Mouse (Mus musculus): ENCODE results near the gene Ppp1r13b. TPM values are rescaled to one million over a fixed set of nuclear protein-coding genes. Genes with fewer than 3 reads are reported as not detected.

Gene Ppp1r13b
- polyA plus RNA-seq, 2 experiments: 2.8 to 2.9 TPM

DNA sequence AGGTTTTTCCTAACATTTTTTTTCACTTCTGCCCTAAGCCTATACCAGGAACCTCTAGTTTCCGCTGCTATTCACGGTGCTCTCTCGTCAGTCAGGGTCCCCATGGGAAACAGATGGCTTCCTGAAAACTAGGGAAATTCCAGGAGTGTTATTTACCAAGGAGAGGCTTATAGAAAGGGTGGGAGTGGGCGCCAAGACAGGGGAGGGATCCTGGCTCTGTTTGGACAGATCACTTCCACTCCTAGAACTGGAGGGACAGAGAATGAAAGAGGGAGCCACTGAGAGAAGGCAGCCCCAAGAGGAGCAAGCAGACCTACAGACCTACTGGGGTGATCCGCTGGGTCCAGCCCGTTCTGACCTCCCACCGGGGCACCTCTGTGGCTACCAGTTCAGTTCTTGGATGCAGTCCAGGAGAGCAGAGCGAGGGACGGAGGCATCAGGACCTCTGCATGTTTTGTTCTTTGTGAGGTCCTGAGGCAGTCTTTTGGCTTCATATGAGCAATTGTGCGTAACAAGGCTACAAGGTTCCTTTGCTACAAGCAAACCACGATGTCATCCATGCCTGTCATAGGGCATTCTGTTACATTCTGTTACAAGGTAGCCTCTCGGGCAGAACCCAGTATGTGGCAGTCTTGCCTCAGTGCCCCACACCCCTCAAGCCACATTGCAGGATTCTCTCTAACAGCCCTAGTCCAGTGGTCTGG, 8.8 kb upstream of the Ppp1r13b start:
- Histone ChIP-seq H3K27ac (no peak overlapping the region), H3K9me3 (ENCODE audit: control insufficient read depth, low read length) (no peaks in the 10 kb centered on the region), H3K9ac (replicated peaks) (no peak overlapping the region), H3K4me3 (ENCODE audit: insufficient read depth in 1 of 2, low read depth in 2 of 2, low read length in 2 of 2) (no peak overlapping the region), H3K36me3 (replicated peaks; ENCODE audit: control insufficient read depth, insufficient read depth, low read depth) (no peaks in the 10 kb centered on the region), H3K27me3 (ENCODE audit: control insufficient read depth, insufficient read depth, low read length) (no peaks in the 10 kb centered on the region), H3K4me1 (replicated peaks; ENCODE audit: control insufficient read depth in 2 of 2, insufficient read depth in 2 of 2, low read length in 1 of 2) (no peaks in the 10 kb centered on the region), H3K4me2 (ENCODE audit: low read depth) (no peak overlapping the region)
- TF ChIP-seq CTCF (IDR thresholded peaks at IDR 0.05; ENCODE audit: low read depth) (no peak), EP300 (IDR thresholded peaks at IDR 0.05; ENCODE audit: low read depth) (no peak)
- DNase-seq (ENCODE audit: low read depth in 3 of 3, low spot score in 3 of 3) (no peak), ATAC-seq (ENCODE audit: insufficient read depth) (no peak)
- 44% methylated on average over 12 of the region's 12 CpGs for WGBS (ENCODE audit: insufficient replicate concordance)

DNA sequence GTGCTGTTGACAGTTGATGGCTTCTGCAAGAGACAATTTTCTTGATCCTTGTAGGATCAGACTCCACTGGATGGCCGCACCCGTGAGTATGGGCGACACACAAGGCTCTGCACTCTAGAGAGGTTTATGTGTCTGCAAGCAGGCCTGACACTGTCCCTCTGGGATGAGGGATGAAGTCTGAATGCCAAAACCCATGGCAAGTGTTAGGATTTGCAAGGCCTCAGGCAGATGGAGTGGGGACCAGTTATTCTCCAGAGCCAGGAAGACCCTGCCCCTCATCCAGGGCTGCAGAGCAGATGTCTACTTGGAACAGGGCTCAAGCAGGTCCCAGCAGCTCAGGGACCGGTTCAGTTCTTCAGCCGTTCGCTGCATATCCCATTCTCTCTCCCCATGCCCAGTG, 7.9 kb upstream of the Ppp1r13b start:
- Histone ChIP-seq H3K27me3 (ENCODE audit: control insufficient read depth, insufficient read depth, low read length) (no peaks in the 10 kb centered on the region), H3K4me1 (replicated peaks; ENCODE audit: control insufficient read depth in 2 of 2, insufficient read depth in 2 of 2, low read length in 1 of 2) (0 out of 4 replicates have a peak, but pooled peaks cover 0 to 3% of the 10 kb centered on the region in 2 experiments), H3K4me3 (ENCODE audit: insufficient read depth in 1 of 2, low read depth in 2 of 2, low read length in 2 of 2) (no peak overlapping the region), H3K9me3 (ENCODE audit: control insufficient read depth, low read length) (no peaks in the 10 kb centered on the region), H3K27ac (no peak overlapping the region), H3K4me2 (ENCODE audit: low read depth) (no peak overlapping the region), H3K36me3 (replicated peaks; ENCODE audit: control insufficient read depth, insufficient read depth, low read depth) (no peaks in the 10 kb centered on the region), H3K9ac (replicated peaks) (no peak overlapping the region)
- TF ChIP-seq CTCF (IDR thresholded peaks at IDR 0.05; ENCODE audit: low read depth): no peak
- no peak for TF ChIP-seq EP300 (IDR thresholded peaks at IDR 0.05; ENCODE audit: low read depth)
- DNase-seq (ENCODE audit: low read depth in 3 of 3, low spot score in 3 of 3): no peak
- WGBS (ENCODE audit: insufficient replicate concordance): 77% methylated on average over 6 of the region's 6 CpGs
- no peak for ATAC-seq (ENCODE audit: insufficient read depth)

DNA sequence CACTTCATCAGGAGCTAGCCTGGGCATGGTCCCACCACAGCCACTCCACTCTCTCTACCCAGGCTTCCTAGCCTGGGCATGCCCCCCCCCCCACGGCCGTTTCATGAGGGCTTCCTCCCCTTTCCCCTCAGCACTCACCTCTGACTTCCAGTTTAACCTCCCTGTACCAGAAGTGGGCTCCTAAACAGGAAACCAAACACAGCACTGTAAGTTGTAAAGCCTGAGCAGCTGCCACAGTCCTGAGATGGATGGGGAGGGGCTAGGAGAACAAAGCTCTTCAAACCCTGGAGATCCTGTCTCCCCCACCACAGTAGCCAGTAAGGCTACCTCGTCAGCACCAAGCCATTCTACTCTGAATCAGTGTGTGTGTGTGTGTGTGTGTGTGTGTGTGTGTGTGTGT, 6.1 kb upstream of the Ppp1r13b start:
- H3K4me3 ChIP-seq (ENCODE audit: insufficient read depth in 1 of 2, low read depth in 2 of 2, low read length in 2 of 2): no peak overlapping the region
- no peaks in the 10 kb centered on the region; the same call in 1 of the 2 replicates for H3K27me3 ChIP-seq (ENCODE audit: control insufficient read depth, insufficient read depth, low read length)
- TF ChIP-seq EP300 (IDR thresholded peaks at IDR 0.05; ENCODE audit: low read depth) (no peak), CTCF (IDR thresholded peaks at IDR 0.05; ENCODE audit: low read depth) (no peak)
- no peak overlapping the region for H3K27ac ChIP-seq
- DNase-seq (ENCODE audit: low read depth in 3 of 3, low spot score in 3 of 3) (no peak), ATAC-seq (ENCODE audit: insufficient read depth) (0 out of 2 replicates have a peak, but pooled peaks have one; percentile 19)
- peaks cover 0 to 5% of the 10 kb centered on the region in 2 experiments; a peak in 2 of 4 replicates for H3K4me1 ChIP-seq (replicated peaks; ENCODE audit: control insufficient read depth in 2 of 2, insufficient read depth in 2 of 2, low read length in 1 of 2)
- H3K9me3 ChIP-seq (ENCODE audit: control insufficient read depth, low read length): no peaks in the 10 kb centered on the region
- H3K4me2 ChIP-seq (ENCODE audit: low read depth): no peak overlapping the region
- 16% methylated on average over 3 of the region's 3 CpGs for WGBS (ENCODE audit: insufficient replicate concordance)
- H3K36me3 ChIP-seq (replicated peaks; ENCODE audit: control insufficient read depth, insufficient read depth, low read depth): no peaks in the 10 kb centered on the region
- no peak overlapping the region for H3K9ac ChIP-seq (replicated peaks)

DNA sequence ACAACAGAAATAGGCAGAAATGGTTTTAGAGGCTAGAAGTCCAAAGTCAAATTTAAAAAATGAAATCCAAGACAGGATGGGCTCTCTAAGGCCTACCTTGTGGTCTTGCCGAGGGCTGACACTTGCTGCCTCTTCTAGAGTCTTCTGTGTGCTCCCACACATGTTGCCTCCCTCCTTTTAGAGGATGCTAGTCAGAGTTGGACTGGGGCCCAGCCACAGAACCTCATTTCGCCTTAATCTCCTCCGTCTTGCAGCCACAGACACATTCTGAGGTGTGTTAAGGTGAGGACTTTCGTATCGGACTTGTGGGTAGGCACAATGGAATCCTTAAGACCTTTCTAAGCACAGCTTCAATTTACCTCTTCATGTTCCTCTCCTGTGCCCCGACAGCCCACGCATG, 4.9 kb upstream of the Ppp1r13b start:
- TF ChIP-seq EP300 (IDR thresholded peaks at IDR 0.05; ENCODE audit: low read depth) (no peak), CTCF (IDR thresholded peaks at IDR 0.05; ENCODE audit: low read depth) (no peak)
- H3K9me3 ChIP-seq (ENCODE audit: control insufficient read depth, low read length): no peaks in the 10 kb centered on the region
- H3K27me3 ChIP-seq (ENCODE audit: control insufficient read depth, insufficient read depth, low read length): no peaks in the 10 kb centered on the region; the same call in 1 of the 2 replicates
- ATAC-seq (ENCODE audit: insufficient read depth) (no peak), DNase-seq (ENCODE audit: low read depth in 3 of 3, low spot score in 3 of 3) (no peak)
- 68% methylated on average over 7 of the region's 7 CpGs for WGBS (ENCODE audit: insufficient replicate concordance)
- no peak overlapping the region for H3K4me3 ChIP-seq (ENCODE audit: insufficient read depth in 1 of 2, low read depth in 2 of 2, low read length in 2 of 2)
- no peak overlapping the region for H3K9ac ChIP-seq (replicated peaks)
- no peak overlapping the region for H3K4me2 ChIP-seq (ENCODE audit: low read depth)
- peaks cover 6 to 11% of the 10 kb centered on the region in 2 experiments for H3K4me1 ChIP-seq (replicated peaks; ENCODE audit: control insufficient read depth in 2 of 2, insufficient read depth in 2 of 2, low read length in 1 of 2)
- no peak overlapping the region for H3K27ac ChIP-seq
- no peaks in the 10 kb centered on the region for H3K36me3 ChIP-seq (replicated peaks; ENCODE audit: control insufficient read depth, insufficient read depth, low read depth)

DNA sequence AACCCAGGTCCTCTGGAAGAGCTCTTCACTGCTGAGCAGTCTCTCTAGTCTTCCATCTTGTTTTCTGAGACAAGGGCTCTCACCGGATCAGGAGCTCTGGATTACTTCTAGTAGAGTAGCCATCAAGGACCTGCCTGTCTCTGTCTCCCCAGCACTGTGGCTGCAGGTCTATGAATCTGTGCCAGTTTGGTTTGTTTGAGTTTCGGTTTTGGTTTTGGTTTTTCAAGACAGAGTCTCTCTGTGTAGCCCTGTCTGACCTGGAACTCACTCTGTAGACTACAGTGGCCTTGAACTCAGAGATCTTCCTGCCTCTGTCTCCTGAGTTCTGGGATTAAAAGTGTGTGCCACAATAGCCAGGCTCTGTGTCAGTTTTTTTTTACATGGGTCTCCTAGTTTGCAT, 3.9 kb upstream of the Ppp1r13b start:
- no peak overlapping the region for H3K27ac ChIP-seq
- H3K36me3 ChIP-seq (replicated peaks; ENCODE audit: control insufficient read depth, insufficient read depth, low read depth): no peaks in the 10 kb centered on the region
- ATAC-seq (ENCODE audit: insufficient read depth) (no peak), DNase-seq (ENCODE audit: low read depth in 3 of 3, low spot score in 3 of 3) (no peak)
- H3K4me1 ChIP-seq (replicated peaks; ENCODE audit: control insufficient read depth in 2 of 2, insufficient read depth in 2 of 2, low read length in 1 of 2): peaks cover 6 to 16% of the 10 kb centered on the region in 2 experiments
- 70% methylated on average over 2 of the region's 2 CpGs for WGBS (ENCODE audit: insufficient replicate concordance)
- H3K9ac ChIP-seq (replicated peaks): no peak overlapping the region
- no peaks in the 10 kb centered on the region; the same call in 1 of the 2 replicates for H3K27me3 ChIP-seq (ENCODE audit: control insufficient read depth, insufficient read depth, low read length)
- H3K4me3 ChIP-seq (ENCODE audit: insufficient read depth in 1 of 2, low read depth in 2 of 2, low read length in 2 of 2): no peak overlapping the region
- H3K9me3 ChIP-seq (ENCODE audit: control insufficient read depth, low read length): no peaks in the 10 kb centered on the region
- TF ChIP-seq CTCF (IDR thresholded peaks at IDR 0.05; ENCODE audit: low read depth) (no peak), EP300 (IDR thresholded peaks at IDR 0.05; ENCODE audit: low read depth) (no peak)
- no peak overlapping the region for H3K4me2 ChIP-seq (ENCODE audit: low read depth)

Data from liver, embryonic 14.5 days (tissue).